Mouse (Mus musculus): ENCODE data around the gene Mical3. TPM values are rescaled to one million over a fixed set of nuclear protein-coding genes. Genes with fewer than 3 reads are reported as not detected.

Mical3 gene
- polyA plus RNA-seq, 1 experiment from 2014 or later = 4.5 TPM

- peaks cover 5% of the 10 kb centered on the region; the same call in 1 of the 2 replicates for H3K36me3 ChIP-seq (ENCODE audit: control insufficient read depth, insufficient read depth)
- 90% methylated on average over 3 of the region's 3 CpGs for WGBS
- H3K4me3 ChIP-seq (ENCODE audit: low read depth, low read length) = no peak overlapping the region
- H3K4me1 ChIP-seq (replicated peaks; ENCODE audit: control insufficient read depth, insufficient read depth, low read length) = no peaks in the 10 kb centered on the region
- TF ChIP-seq CTCF (IDR thresholded peaks at IDR 0.05; ENCODE audit: low read depth) = no peak
- no peak for ATAC-seq
- H3K27me3 ChIP-seq (replicated peaks; ENCODE audit: control insufficient read depth, insufficient read depth, low read length) = no peaks in the 10 kb centered on the region
- no peak overlapping the region for H3K9ac ChIP-seq (ENCODE audit: low read depth, low read length)
- H3K27ac ChIP-seq (ENCODE audit: low read depth, low read length) = no peak overlapping the region
- H3K4me2 ChIP-seq (replicated peaks; ENCODE audit: low read depth) = no peak overlapping the region
- H3K9me3 ChIP-seq (ENCODE audit: control insufficient read depth) = no peaks in the 10 kb centered on the region
Measured at GRCm38 (mm10) chr6:120964179-120964578, 166.6 kb downstream of the Mical3 start.

DNA sequence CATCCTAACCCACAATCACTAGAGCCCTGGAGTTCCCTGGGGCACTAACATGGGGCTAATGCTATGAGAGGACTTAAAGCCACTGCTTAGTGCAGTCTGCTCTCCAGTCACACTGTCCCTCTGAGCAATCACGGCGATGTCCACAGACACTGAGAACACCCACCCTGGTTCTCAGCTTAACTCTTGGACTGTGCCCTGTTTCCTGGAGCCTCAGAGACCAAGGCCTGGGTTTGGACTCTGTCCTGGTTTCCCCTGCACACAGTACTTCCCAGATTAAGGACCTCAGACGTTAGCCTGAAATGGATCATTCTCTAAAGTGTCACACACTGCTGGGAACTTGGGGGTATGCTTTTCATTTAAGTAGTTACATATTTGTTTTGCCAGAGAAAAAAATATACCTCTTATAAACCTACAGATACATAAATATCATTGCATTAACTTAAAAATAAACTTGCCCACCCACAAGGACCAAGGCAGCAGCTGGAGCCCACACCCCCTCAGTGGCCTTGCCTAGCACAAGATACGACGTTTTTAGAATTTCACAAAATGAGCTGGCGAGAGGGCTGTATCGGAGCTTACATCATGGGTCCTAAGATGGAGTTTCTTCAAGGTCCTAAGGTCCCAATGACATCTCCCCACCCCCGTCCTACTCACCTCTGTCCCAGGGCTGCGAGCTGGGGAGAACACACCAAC is 170.3 kb downstream of the Mical3 start:
- H3K36me3 ChIP-seq (ENCODE audit: control insufficient read depth, insufficient read depth) = peaks cover 27% of the 10 kb centered on the region
- ATAC-seq = no peak
- TF ChIP-seq CTCF (IDR thresholded peaks at IDR 0.05; ENCODE audit: low read depth) = no peak
- no peaks in the 10 kb centered on the region for H3K9me3 ChIP-seq (ENCODE audit: control insufficient read depth)
- WGBS = 83% methylated on average over 9 of the region's 9 CpGs
- H3K9ac ChIP-seq (ENCODE audit: low read depth, low read length) = no peak overlapping the region
- H3K4me2 ChIP-seq (replicated peaks; ENCODE audit: low read depth) = no peak overlapping the region
- H3K4me1 ChIP-seq (replicated peaks; ENCODE audit: control insufficient read depth, insufficient read depth, low read length) = no peaks in the 10 kb centered on the region
- no peak overlapping the region for H3K27ac ChIP-seq (ENCODE audit: low read depth, low read length)
- no peaks in the 10 kb centered on the region for H3K27me3 ChIP-seq (replicated peaks; ENCODE audit: control insufficient read depth, insufficient read depth, low read length)
- H3K4me3 ChIP-seq (ENCODE audit: low read depth, low read length) = no peak overlapping the region

DNA sequence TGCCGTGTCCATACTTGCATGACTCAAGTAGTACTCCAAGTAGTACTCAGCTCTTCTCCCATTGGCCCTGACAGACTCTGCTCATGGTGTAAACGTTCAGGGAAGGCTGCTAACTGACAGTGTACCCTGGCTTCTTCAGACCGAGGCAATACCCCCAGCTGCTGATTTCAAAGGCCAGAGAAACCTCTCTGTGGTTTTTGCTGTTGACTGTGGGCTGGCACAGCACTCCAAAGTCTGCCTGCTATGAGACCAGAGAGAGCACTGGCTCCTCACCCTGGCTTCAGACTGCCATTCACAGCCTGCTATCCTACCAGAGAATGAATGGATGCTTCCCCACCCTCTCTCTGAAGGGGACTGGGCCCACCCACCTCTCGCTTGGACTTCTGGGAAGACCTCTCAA is 173.5 kb downstream of the Mical3 start:
- Histone ChIP-seq H3K4me3 (ENCODE audit: low read depth, low read length) (no peak overlapping the region), H3K27ac (ENCODE audit: low read depth, low read length) (no peak overlapping the region), H3K9ac (ENCODE audit: low read depth, low read length) (no peak overlapping the region), H3K4me1 (replicated peaks; ENCODE audit: control insufficient read depth, insufficient read depth, low read length) (no peaks in the 10 kb centered on the region), H3K9me3 (ENCODE audit: control insufficient read depth) (no peaks in the 10 kb centered on the region), H3K27me3 (replicated peaks; ENCODE audit: control insufficient read depth, insufficient read depth, low read length) (no peaks in the 10 kb centered on the region), H3K36me3 (ENCODE audit: control insufficient read depth, insufficient read depth) (peaks cover 27% of the 10 kb centered on the region), H3K4me2 (replicated peaks; ENCODE audit: low read depth) (no peak overlapping the region)
- 68% methylated on average over 4 of the region's 4 CpGs for WGBS
- no peak for TF ChIP-seq CTCF (IDR thresholded peaks at IDR 0.05; ENCODE audit: low read depth)
- no peak for ATAC-seq

GRCm38 (mm10) chr6:120956259-120957161 is 174.3 kb downstream of the Mical3 start:
- Histone ChIP-seq H3K27ac (ENCODE audit: low read depth, low read length) (no peak overlapping the region), H3K4me2 (replicated peaks; ENCODE audit: low read depth) (no peak overlapping the region), H3K4me1 (replicated peaks; ENCODE audit: control insufficient read depth, insufficient read depth, low read length) (no peaks in the 10 kb centered on the region), H3K27me3 (replicated peaks; ENCODE audit: control insufficient read depth, insufficient read depth, low read length) (no peaks in the 10 kb centered on the region), H3K9ac (ENCODE audit: low read depth, low read length) (no peak overlapping the region), H3K9me3 (ENCODE audit: control insufficient read depth) (no peaks in the 10 kb centered on the region), H3K4me3 (ENCODE audit: low read depth, low read length) (no peak overlapping the region), H3K36me3 (ENCODE audit: control insufficient read depth, insufficient read depth) (peaks cover 27% of the 10 kb centered on the region)
- TF ChIP-seq CTCF (IDR thresholded peaks at IDR 0.05; ENCODE audit: low read depth) = no peak
- ATAC-seq = no peak
- 83% methylated on average over 11 of the region's 11 CpGs for WGBS

DNA sequence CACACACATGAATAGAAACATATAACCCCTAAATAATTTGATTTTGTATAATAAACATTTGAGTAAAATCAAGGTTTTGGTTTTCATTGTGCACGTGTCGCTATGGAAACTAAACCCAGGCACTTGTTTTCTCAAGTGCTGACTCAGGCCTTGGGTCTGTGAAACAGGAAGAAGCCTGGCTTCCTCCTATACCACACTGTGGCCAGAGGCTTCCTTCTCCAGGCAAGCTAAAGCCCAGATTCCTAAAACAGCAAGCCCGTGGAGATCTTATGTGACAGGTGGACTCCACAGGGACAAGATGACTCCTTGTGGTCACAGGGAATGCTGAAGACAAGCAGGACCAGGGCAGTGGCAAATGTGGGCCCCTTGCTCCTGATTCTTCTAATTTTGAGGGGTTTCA is 175.6 kb downstream of the Mical3 start:
- no peaks in the 10 kb centered on the region for H3K27me3 ChIP-seq (replicated peaks; ENCODE audit: control insufficient read depth, insufficient read depth, low read length)
- H3K4me2 ChIP-seq (replicated peaks; ENCODE audit: low read depth) = no peak overlapping the region
- WGBS = 75% methylated on average over 3 of the region's 3 CpGs
- H3K27ac ChIP-seq (ENCODE audit: low read depth, low read length) = no peak overlapping the region
- H3K9me3 ChIP-seq (ENCODE audit: control insufficient read depth) = no peaks in the 10 kb centered on the region
- H3K4me3 ChIP-seq (ENCODE audit: low read depth, low read length) = no peak overlapping the region
- ATAC-seq = no peak
- TF ChIP-seq CTCF (IDR thresholded peaks at IDR 0.05; ENCODE audit: low read depth) = no peak
- no peak overlapping the region for H3K9ac ChIP-seq (ENCODE audit: low read depth, low read length)
- H3K36me3 ChIP-seq (ENCODE audit: control insufficient read depth, insufficient read depth) = peaks cover 32% of the 10 kb centered on the region
- H3K4me1 ChIP-seq (replicated peaks; ENCODE audit: control insufficient read depth, insufficient read depth, low read length) = no peaks in the 10 kb centered on the region

GRCm38 (mm10) chr6:120954241-120954640 is 176.6 kb downstream of the Mical3 start:
- TF ChIP-seq CTCF (IDR thresholded peaks at IDR 0.05; ENCODE audit: low read depth) = no peak
- Histone ChIP-seq H3K27ac (ENCODE audit: low read depth, low read length) (no peak overlapping the region), H3K9ac (ENCODE audit: low read depth, low read length) (no peak overlapping the region), H3K36me3 (ENCODE audit: control insufficient read depth, insufficient read depth) (peaks cover 35% of the 10 kb centered on the region), H3K27me3 (replicated peaks; ENCODE audit: control insufficient read depth, insufficient read depth, low read length) (no peaks in the 10 kb centered on the region), H3K4me2 (replicated peaks; ENCODE audit: low read depth) (no peak overlapping the region), H3K4me3 (ENCODE audit: low read depth, low read length) (no peak overlapping the region), H3K9me3 (ENCODE audit: control insufficient read depth) (no peaks in the 10 kb centered on the region), H3K4me1 (replicated peaks; ENCODE audit: control insufficient read depth, insufficient read depth, low read length) (no peaks in the 10 kb centered on the region)
- no peak for ATAC-seq
- 84% methylated on average over 8 of the region's 8 CpGs for WGBS
